Mouse (Mus musculus) bone marrow macrophage, adult 2 months (primary cell): ENCODE results near the gene Pdx1. TPM values are rescaled to one million over a fixed set of nuclear protein-coding genes. Genes with fewer than 3 reads are reported as not detected.

Experiments used
- H3K27ac ChIP-seq: 2 replicates; pipeline ENCODE4 v1.5.1; 2012; ENCODE audit warnings: low read depth, low read length; ENCODE audit not compliant: insufficient read depth
- H3K4me1 ChIP-seq: 2 replicates; pipeline ENCODE4 v1.6.1; 2012; ENCODE audit warnings: low read length; ENCODE audit not compliant: control insufficient read depth, insufficient read depth
- H3K4me3 ChIP-seq: 2 replicates; pipeline ENCODE4 v1.5.1; 2012; ENCODE audit warnings: mild to moderate bottlenecking, low read length, moderate library complexity; ENCODE audit not compliant: insufficient read depth
- CTCF ChIP-seq: IDR thresholded peaks from 2 replicates; pipeline ENCODE4 v1.5.1; 2012; ENCODE audit warnings: low read depth, mild to moderate bottlenecking, low read length, moderate library complexity
- POLR2A ChIP-seq: IDR thresholded peaks from 2 replicates; pipeline ENCODE4 v1.6.1; 2012; ENCODE audit warnings: mild to moderate bottlenecking, low read depth, low read length, borderline replicate concordance
- polyA plus RNA-seq: library from polyadenylated mRNA; stranded (reverse); fragments of >200 nt; gene quantifications from 2 replicates; pipeline ENCODE4 v1.2.4, GENCODE M21; 2012; ENCODE audit not compliant: missing spikeins, insufficient read depth, insufficient read length

The Pdx1 gene
- polyA plus RNA-seq, 1 experiment, result not detected

DNA sequence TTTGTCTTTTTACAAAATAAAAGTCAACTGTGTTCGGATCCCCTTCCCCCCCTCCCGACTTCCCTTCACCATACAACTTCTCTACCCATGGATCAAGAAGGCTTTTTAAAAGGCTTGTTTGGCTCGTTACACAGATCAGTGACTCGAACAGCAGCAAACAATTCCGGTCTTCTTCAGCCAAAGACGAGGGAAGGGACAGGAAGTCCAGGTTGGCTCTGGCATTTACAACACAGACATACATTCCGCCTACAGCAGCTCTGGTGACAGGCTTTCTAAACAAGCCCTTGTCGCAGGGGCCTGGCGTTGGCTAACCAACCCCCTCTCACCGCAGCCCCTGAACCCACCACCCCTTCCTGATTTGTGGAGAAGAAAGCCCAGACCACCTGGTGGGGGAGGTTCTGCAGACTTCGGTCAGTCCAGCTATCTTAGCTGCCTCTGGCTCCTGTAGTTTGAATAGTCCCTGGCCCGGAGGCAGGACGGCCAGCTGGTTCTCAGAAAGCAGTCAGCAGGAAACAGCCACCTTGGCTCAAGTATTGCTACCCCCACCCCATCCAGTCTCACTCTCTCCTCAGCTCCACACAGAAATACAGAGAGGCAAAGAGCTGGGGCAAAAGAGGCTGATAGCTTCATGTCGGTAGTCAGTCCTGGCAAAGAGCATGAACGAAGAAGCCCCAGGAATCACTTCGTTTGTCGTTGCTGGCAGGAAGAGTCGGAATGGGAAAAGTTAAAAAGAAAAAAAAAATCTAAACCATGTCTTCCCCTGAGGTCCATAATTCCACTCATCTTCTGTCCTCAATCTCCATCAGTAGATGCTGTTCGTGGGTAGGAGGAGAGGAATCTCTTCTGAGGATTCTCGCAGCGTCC is 31.4 kb downstream of the Pdx1 start:
- no peaks in the 10 kb centered on the region; the same call in 1 of the 2 replicates for H3K4me1 ChIP-seq
- TF ChIP-seq CTCF (no peak), POLR2A (no peak)
- H3K27ac ChIP-seq, result no peak overlapping the region
- no peak overlapping the region for H3K4me3 ChIP-seq

DNA sequence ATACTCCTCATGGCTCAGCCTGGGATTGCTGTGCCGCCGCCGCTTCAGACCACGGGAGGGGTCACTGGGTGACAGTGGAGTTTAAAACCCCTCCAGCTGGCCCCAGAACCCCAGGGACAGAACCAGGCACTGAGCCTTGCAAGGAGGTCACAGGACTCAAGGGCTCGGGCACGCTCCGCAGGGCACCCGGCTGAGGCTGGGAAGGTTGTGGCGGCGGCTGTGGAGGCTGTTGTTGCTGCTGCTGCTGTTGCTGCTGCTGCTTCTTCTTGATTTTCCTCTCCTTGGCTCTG is 32.0 kb downstream of the Pdx1 start:
- Histone ChIP-seq H3K4me1 (no peaks in the 10 kb centered on the region; the same call in 1 of the 2 replicates), H3K4me3 (no peak overlapping the region), H3K27ac (no peak overlapping the region)
- no peak for TF ChIP-seq CTCF
- no peak for TF ChIP-seq POLR2A

DNA sequence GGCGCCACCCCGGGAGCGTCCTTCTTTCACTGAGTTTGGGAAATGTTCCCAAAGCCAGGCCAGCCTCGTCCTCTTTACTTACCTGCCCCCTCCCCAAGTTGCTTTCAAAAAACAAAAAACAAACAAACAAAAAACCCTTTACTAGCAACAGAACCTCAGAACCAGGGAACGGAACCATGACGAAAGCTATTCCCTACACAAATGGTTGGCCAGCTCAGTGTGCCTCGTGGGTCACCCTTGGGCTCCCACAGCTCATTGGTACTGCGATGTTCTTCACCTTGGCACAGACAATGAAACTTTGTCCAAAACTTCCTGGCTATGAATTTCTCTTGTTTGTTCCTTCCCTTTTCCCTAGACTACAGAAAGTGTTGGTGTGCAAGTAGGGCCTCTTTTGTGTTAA is 32.4 kb downstream of the Pdx1 start:
- Histone ChIP-seq H3K4me1 (no peaks in the 10 kb centered on the region; the same call in 1 of the 2 replicates), H3K27ac (no peak overlapping the region), H3K4me3 (no peak overlapping the region)
- TF ChIP-seq CTCF (no peak), POLR2A (no peak)

DNA sequence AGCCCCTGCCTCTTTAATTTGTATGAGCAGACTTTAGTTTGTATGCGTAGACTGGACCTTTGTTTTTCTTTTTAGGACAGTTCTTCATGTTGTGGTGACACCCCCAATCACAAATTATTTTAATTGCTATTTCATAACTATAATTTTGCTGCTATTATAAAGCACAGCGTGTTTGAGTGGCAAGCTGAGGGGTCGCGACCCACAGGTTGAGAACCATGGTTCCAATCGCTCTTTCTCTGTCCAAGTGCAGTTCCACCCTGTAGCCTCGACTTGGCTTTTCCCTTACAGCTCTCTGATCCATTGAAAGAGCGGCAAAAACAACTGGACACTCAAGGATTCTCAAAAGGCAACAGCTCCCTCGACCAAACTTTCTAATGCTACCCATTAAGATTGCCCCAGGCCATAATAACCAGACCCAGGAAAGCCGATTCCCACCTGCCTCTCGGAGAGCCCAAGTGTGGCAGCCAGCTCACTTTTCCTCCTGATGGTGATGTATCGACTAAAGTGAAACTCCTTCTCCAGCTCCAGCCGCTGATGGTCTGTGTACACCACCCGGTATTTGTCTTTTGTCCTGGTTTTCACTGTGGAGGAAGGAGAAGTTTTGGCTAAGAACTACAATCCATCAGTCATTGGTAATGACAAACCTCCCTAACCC is 33.1 kb downstream of the Pdx1 start:
- Histone ChIP-seq H3K4me3 (no peak overlapping the region), H3K4me1 (no peaks in the 10 kb centered on the region; the same call in 1 of the 2 replicates), H3K27ac (no peak overlapping the region)
- no peak for TF ChIP-seq POLR2A
- no peak for TF ChIP-seq CTCF

DNA sequence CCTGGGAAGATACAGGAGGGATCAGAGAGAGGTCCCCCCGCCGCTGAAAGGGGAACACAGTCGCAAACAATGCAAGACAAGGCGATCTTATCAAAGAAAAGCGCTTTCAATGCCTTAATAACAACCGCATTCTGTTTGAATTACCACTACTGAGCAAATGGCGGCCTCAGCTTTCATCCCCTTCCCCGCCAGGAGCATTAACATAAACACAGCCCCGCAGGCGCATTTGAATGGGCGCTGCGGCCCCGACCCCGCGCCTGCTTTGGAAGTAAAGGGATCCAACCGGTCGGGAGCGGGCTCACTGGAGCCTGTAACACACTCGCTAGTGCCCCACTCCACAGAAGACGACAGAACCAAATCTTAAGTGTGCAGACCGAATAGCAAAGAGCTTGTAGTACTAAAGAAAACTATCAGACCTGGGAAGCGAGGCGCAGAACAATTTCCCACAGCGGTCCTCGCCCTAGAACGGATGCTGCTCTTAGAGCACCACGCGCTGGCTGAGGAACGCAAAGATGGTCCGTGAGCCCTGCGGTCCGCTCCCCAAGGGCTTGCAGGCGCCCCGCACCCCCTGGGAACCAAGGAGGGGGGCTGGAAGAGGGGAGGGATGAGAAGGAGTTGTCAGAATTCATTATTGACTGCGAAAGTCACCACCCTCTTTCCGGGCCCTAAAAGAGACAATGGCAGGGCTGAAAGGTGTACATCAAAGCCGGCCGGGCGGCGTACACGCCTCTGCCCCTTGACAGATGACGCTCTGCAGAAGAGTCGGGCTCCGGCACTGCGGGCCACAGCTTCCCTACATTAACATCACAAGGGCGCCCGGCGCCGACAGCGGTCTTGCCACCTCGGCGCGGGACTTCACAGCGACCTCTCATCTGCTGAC is 34.8 kb downstream of the Pdx1 start:
- TF ChIP-seq CTCF (no peak), POLR2A (no peak)
- no peaks in the 10 kb centered on the region for H3K4me1 ChIP-seq
- H3K27ac ChIP-seq, result no peak overlapping the region
- H3K4me3 ChIP-seq, result no peak overlapping the region

DNA sequence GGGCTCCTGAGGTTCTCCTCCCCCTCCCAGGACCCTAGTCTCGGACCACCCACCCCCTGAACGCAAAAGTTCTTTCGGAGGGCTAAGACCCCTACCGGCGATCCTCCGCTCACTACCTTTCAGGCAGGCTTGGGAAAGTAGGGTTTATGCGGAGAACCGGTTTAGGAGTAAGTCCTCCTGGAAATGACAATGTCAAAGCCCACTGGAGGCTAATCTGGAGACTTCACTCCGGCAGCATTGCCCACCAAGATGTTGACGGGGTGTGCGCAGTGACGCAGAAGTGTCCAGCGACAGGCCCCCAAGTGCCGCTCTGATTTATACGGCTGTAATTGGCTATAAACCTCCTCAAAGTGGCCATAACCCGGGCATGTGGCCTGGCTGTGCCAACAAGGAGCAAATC is 35.4 kb downstream of the Pdx1 start:
- no peak for TF ChIP-seq CTCF
- Histone ChIP-seq H3K4me1 (no peaks in the 10 kb centered on the region), H3K27ac (no peak overlapping the region), H3K4me3 (no peak overlapping the region)

DNA sequence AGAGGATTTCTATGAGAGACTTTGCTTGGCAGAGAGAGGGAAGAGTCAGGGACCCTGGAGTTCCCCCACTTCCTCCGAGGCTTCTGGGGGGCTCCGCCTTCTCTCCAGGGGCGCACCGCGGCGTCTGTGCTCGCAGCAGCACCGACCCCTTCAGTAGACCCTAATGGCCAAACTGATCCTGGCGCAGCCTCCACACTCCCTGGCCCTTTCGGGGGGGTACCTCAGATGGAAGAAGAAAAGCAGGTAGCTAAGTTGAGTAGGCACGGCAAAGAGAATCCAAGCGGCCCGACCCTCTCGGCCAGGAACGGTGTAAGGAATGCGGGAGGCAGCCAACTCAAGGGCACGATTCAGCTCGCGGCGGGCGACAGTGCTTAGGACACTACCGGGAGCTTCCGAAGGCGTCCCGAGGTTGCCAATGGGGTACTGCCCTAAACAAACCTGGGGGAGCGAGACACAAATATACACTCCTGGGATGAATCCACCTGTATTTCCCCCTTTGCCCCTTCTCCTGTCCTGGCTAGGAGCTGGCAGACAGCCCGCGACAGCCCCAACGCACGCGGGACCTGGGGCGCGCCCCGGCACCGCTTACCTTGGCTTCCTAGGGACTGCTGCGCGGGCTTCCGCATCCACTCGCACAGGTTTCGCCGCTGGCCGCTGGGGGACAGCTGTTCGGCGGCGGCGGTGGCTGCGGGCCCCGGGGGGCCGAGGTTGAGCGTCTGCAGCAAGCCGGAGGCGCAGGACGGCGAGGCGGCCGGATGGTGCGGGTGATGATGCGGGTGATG is 36.3 kb downstream of the Pdx1 start:
- Histone ChIP-seq H3K27ac (no peak overlapping the region), H3K4me1 (no peaks in the 10 kb centered on the region), H3K4me3 (no peak overlapping the region)
- TF ChIP-seq CTCF (no peak), POLR2A (no peak)

DNA sequence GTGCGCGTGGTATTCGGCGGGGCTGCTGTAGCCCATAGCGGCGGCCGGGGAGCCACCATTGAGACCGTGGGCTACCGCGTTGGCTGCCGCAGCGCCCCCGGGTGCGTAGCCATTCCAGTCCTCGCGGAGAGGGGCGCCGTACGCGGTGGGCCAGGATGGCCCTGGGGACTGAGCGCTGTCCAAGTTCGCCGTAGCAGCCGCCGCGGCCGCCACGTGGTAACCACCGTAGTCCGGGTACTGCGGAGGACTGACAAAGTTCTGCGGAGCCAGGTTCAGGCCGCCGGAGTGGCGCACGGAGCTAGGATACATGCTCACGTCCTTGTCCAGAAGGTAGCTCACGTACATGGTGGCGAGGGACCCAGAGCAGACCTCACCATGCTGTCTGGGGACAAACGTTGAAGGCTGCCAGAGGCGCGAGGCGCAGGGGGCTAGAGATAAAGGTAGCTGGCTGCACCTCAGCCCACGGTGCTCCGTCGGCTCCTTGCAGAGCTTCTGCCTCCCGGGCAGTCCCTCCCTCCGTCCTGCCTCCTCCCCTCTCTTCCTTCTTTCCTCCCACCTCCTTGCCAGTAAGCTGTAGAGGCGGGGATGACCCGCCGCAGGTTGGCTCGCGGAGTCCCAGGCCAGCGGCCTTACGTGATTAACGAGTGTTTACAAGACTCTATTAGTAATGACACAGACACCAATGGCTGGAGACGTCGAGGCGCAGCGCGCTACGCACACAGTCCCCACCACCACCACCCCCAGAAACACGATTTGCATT is 37.1 kb downstream of the Pdx1 start, which contains the start of gene Cdx2:
TSS of gene Cdx2 (minus strand) at position 633 of the 760 bp plus-strand sequence.
- Histone ChIP-seq H3K4me1 (no peaks in the 10 kb centered on the region), H3K27ac (no peak within 1 kb of the TSS), H3K4me3 (no peak within 1 kb of the TSS)
- TF ChIP-seq CTCF (no peak), POLR2A (no peak)

DNA sequence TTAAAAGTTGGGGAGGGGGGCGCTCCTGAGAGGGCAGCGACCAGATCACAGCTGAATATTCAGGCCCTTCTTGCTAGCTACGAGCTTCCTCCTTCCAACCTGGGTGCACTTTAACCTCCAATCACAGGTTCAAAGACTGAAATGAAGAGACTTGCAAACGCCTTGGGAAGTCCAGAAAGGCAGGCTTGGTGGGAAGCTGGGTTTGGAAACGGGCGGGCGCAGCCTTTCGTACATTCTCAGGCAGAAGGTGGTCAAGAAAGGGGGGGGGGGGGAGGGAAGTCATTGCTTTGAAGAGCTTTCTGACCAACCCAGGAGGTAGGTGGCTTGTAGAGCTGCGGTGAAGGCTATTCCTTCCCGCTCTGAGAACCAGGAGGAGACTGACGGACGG is 37.6 kb downstream of the Pdx1 start:
- TF ChIP-seq POLR2A, result no peak
- no peak for TF ChIP-seq CTCF
- Histone ChIP-seq H3K27ac (no peak overlapping the region), H3K4me3 (no peak overlapping the region)

More for the DNA sequence above, 37.6 kb downstream of the Pdx1 start:
- H3K4me1 ChIP-seq, result no peaks in the 10 kb centered on the region
